Mouse (Mus musculus): ENCODE data around the gene Gpr141.

GRCm38 (mm10) chr13:19842707-19843106 lies 18.6 kb upstream of the Gpr141 start:
- TF ChIP-seq CTCF (IDR thresholded peaks at IDR 0.05; ENCODE audit: borderline replicate concordance, insufficient read depth, low read length) (no peak), POLR2A (IDR thresholded peaks at IDR 0.05; ENCODE audit: low read depth, low read length) (no peak)
